Mouse (Mus musculus) stomach, embryonic 15.5 days (tissue): ENCODE measurements at regions not wholly inside any gene's neighbourhood (a gene's known extent, or its start where the extent isn't known, plus 50 kb on each side); places are given as distances from the start of the nearest gene placed in this dataset.

Source experiments
- ATAC-seq: fragments of 200-750 bp; cut with Nextera tagmentation; 2 replicates; pipeline ENCODE4 v1.8.0; 2017; ENCODE audit warnings: low read depth, moderate number of reproducible peaks, moderate TSS enrichment; ENCODE audit not compliant: insufficient read depth, low FRiP score
- H3K27ac ChIP-seq: fragments of 300-500 bp; sonication (generic); 2 replicates; pipeline ENCODE4 v1.5.1; 2015; ENCODE audit warnings: mild to moderate bottlenecking, inconsistent platforms
- H3K27me3 ChIP-seq: fragments of 300-500 bp; sonication (generic); replicated peaks from 2 replicates; pipeline ENCODE4 v1.6.1; 2015; ENCODE audit warnings: inconsistent platforms
- H3K36me3 ChIP-seq: fragments of 300-500 bp; sonication (generic); 2 replicates; pipeline ENCODE4 v1.6.1; 2015; ENCODE audit warnings: inconsistent platforms
- H3K4me1 ChIP-seq: fragments of 300-500 bp; sonication (generic); 2 replicates; pipeline ENCODE4 v1.6.1; 2015; ENCODE audit warnings: inconsistent platforms
- H3K4me2 ChIP-seq: fragments of 300-500 bp; sonication (generic); 2 replicates; pipeline ENCODE4 v1.6.1; 2015; ENCODE audit warnings: mild to moderate bottlenecking, inconsistent platforms
- H3K4me3 ChIP-seq: fragments of 300-500 bp; sonication (generic); replicated peaks from 2 replicates; pipeline ENCODE4 v1.5.1; 2015; ENCODE audit warnings: inconsistent platforms
- H3K9ac ChIP-seq: fragments of 300-500 bp; sonication (generic); 2 replicates; pipeline ENCODE4 v1.6.1; 2015; ENCODE audit warnings: inconsistent platforms
- H3K9me3 ChIP-seq: fragments of 300-500 bp; sonication (generic); 2 replicates; pipeline ENCODE4 v1.6.1; 2016; ENCODE audit warnings: inconsistent platforms
- WGBS: fragments of 180-500 bp; shearing (Covaris S2); methylation state at CpG from one replicate; pipeline ENCODE4 v1.1.7; 2015; 5-methylcytosine and 5-hydroxymethylcytosine counted together

GRCm38 (mm10) chr9:68302232-68302925 is 351.2 kb upstream of the Rora start:
- Histone ChIP-seq H3K27ac (peak overlapping the region; percentile 82), H3K9me3 (no peaks in the 10 kb centered on the region), H3K4me1 (no peaks in the 10 kb centered on the region; the same call in 1 of the 2 replicates), H3K36me3 (no peaks in the 10 kb centered on the region), H3K27me3 (no peaks in the 10 kb centered on the region), H3K9ac (no peak overlapping the region), H3K4me2 (no peak overlapping the region), H3K4me3 (no peak overlapping the region)
- ATAC-seq, result no peak; the same call in 1 of the 2 replicates
- 41% methylated on average over 7 of the region's 7 CpGs for WGBS

GRCm38 (mm10) chr9:68330721-68331120 is 322.9 kb upstream of the Rora start:
- Histone ChIP-seq H3K27me3 (no peaks in the 10 kb centered on the region), H3K4me3 (no peak overlapping the region), H3K4me2 (no peak overlapping the region), H3K4me1 (no peaks in the 10 kb centered on the region), H3K9me3 (no peaks in the 10 kb centered on the region), H3K36me3 (no peaks in the 10 kb centered on the region), H3K27ac (no peak overlapping the region), H3K9ac (no peak overlapping the region)
- no peak for ATAC-seq
- WGBS, result 53% methylated on average over 3 of the region's 3 CpGs

DNA sequence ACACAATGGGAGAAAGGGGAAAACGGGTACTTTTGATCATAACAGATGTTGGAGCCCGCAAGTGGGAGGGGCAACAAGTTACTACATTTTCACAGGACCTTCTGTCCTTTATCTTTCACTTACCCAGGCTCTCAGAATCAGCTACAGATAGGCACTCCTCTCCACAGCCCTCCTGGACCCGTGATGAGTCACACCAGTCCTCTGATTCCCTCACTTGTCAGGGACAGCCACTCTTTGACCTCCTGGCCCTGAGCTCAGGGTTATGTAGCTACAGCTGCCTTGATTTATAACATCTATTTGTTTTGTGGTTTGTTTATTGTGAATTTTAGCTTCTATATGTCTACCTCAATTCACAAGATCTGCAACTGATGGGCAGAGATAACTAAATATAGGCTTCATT is 312.7 kb upstream of the Rora start:
- H3K27ac ChIP-seq, result no peak overlapping the region
- H3K4me2 ChIP-seq, result no peak overlapping the region
- no peaks in the 10 kb centered on the region for H3K36me3 ChIP-seq
- H3K4me3 ChIP-seq, result no peak overlapping the region
- H3K4me1 ChIP-seq, result no peaks in the 10 kb centered on the region
- no peak overlapping the region for H3K9ac ChIP-seq
- no peaks in the 10 kb centered on the region for H3K9me3 ChIP-seq
- no peaks in the 10 kb centered on the region for H3K27me3 ChIP-seq
- no peak for ATAC-seq
- WGBS, result 37% methylated on average over 3 of the region's 3 CpGs

- no peak overlapping the region for H3K4me2 ChIP-seq
- 89% methylated on average over 3 of the region's 3 CpGs for WGBS
- ATAC-seq, result no peak
Observed at GRCm38 (mm10) chr9:68341511-68341910, 312.1 kb upstream of the Rora start.

DNA sequence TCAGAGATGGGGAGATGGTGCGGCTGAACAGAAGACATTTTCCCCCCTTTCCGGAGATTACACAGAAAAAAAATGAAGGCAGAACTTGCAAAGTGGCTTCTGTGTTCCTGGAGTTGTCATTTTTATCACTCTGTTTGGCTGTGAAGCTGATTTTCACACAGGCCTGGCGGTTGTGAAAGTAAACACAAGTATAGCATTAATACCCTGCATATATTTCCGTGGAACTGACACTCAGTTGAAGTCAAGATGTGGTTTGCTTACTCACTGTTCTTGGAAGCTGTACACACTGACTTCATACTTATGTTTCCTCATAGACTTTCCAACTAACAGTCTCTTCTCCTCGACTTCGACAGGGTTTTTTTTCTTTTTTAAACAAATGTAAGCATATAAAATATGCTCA is 306.2 kb upstream of the Rora start:
- H3K4me2 ChIP-seq, result no peak overlapping the region
- 47% methylated on average over 6 of the region's 6 CpGs for WGBS
- no peaks in the 10 kb centered on the region for H3K4me1 ChIP-seq
- H3K4me3 ChIP-seq, result no peak overlapping the region
- no peak overlapping the region for H3K27ac ChIP-seq
- ATAC-seq, result no peak
- no peaks in the 10 kb centered on the region for H3K9me3 ChIP-seq
- no peaks in the 10 kb centered on the region for H3K27me3 ChIP-seq
- H3K9ac ChIP-seq, result no peak overlapping the region
- no peaks in the 10 kb centered on the region for H3K36me3 ChIP-seq

More at GRCm38 (mm10) chr9:68341511-68341910, 312.1 kb upstream of the Rora start:
- H3K36me3 ChIP-seq, result no peaks in the 10 kb centered on the region
- H3K4me3 ChIP-seq, result no peak overlapping the region
- no peaks in the 10 kb centered on the region for H3K4me1 ChIP-seq
- no peak overlapping the region for H3K27ac ChIP-seq
- H3K27me3 ChIP-seq, result no peaks in the 10 kb centered on the region
- no peak overlapping the region for H3K9ac ChIP-seq
- H3K9me3 ChIP-seq, result no peaks in the 10 kb centered on the region

DNA sequence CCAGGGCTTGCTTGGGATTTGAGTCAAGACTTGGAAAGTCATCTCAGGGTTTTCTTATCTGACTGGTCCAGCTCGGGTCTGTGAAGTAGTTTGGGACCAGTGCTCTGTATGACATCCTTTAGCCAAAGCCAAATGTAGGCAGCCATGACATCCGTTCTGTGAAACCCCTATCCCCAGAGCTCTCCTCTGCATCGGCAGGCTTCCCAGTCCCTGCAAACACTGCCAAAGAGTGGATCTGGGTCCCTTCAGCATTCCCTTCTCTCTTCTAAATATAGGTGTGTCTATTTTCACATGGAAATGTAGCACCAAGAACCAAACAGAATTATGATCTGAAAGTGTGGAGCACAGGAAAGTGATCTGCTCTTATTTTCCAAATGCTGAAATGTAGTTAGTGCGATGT is 302.1 kb upstream of the Rora start:
- Histone ChIP-seq H3K4me1 (no peaks in the 10 kb centered on the region), H3K4me2 (no peak overlapping the region), H3K9ac (no peak overlapping the region), H3K9me3 (no peaks in the 10 kb centered on the region), H3K27ac (no peak overlapping the region), H3K36me3 (no peaks in the 10 kb centered on the region), H3K4me3 (no peak overlapping the region), H3K27me3 (no peaks in the 10 kb centered on the region)
- ATAC-seq, result no peak
- 88% methylated on average over 4 of the region's 4 CpGs for WGBS

- Histone ChIP-seq H3K9ac (no peak overlapping the region), H3K4me2 (no peak overlapping the region), H3K9me3 (no peaks in the 10 kb centered on the region), H3K36me3 (no peaks in the 10 kb centered on the region), H3K4me1 (no peaks in the 10 kb centered on the region), H3K27me3 (no peaks in the 10 kb centered on the region), H3K4me3 (no peak overlapping the region), H3K27ac (no peak overlapping the region)
- 69% methylated on average over 4 of the region's 4 CpGs for WGBS
- ATAC-seq, result no peak
Observed at GRCm38 (mm10) chr9:68354470-68354869, 299.1 kb upstream of the Rora start.

DNA sequence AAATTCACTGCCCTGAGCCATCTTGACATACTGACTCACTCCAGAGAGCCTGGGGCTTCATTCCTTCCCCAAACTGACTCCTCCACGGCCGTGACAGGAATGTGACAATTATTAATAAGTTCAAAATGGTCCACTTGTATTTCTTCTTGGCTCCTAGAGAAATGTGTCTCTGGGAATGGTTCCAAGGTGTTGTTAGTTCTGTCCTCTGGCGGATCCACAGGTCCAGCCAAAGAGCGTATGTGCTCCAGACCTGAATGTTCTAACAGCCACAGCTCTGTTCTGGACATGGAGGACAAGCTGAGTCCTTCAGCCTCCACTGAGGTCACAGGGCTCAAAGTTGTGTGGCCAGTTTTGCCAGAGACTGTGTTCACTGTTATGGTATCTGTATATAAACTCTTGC is 297.5 kb upstream of the Rora start:
- ATAC-seq, result no peak
- no peaks in the 10 kb centered on the region for H3K4me1 ChIP-seq
- WGBS, result 70% methylated on average over 4 of the region's 4 CpGs

GRCm38 (mm10) chr9:68357231-68357630 is 296.4 kb upstream of the Rora start:
- Histone ChIP-seq H3K36me3 (no peaks in the 10 kb centered on the region), H3K4me2 (no peak overlapping the region), H3K4me3 (no peak overlapping the region), H3K27ac (no peak overlapping the region), H3K9ac (no peak overlapping the region), H3K27me3 (no peaks in the 10 kb centered on the region), H3K4me1 (no peaks in the 10 kb centered on the region), H3K9me3 (no peaks in the 10 kb centered on the region)
- no peak for ATAC-seq
- WGBS, result 68% methylated on average over 5 of the region's 5 CpGs

More for the DNA sequence above, 297.5 kb upstream of the Rora start:
- Histone ChIP-seq H3K9me3 (no peaks in the 10 kb centered on the region), H3K4me2 (no peak overlapping the region), H3K27me3 (no peaks in the 10 kb centered on the region), H3K36me3 (no peaks in the 10 kb centered on the region), H3K9ac (no peak overlapping the region), H3K27ac (no peak overlapping the region), H3K4me3 (no peak overlapping the region)

DNA sequence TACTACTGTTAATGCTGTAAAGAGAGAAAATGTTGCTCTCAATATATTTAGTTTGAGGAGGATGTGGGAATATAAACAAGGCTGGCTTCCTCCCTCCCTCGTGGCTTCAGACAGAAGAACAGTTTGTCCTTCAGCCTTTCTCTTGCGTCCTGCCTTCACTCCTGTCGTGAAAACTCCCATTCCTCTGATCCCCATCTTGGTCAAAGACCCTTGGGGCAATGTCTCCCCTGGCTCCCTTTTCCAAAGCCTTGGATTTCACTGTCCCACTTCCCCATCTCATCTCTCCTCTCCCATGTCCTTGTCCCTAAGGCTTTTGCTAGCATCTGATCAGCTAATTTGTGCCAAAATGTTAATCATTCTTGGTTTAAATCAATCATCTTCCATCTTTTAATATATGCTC is 286.6 kb upstream of the Rora start:
- 53% methylated on average over 3 of the region's 3 CpGs for WGBS

DNA sequence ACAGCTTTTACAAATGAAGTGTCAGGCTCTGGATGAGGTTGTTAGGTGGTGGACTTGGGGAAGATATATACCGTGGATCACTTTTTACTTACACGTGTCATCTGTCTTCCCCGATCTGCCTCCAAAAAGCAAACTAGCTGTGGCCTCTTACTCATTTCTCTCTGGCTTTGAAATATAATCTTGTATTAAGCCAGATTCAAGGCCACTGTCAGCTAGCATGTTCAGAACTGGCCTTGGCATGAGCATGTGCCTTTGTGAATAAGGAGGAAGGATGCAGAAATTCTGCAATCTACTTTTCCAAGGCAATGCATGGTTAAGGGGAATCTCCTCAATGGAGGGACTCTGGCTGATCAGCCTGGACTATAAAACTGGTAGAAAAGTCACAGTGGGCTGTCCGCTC is 286.0 kb upstream of the Rora start:
- H3K4me3 ChIP-seq, result no peak overlapping the region
- H3K4me1 ChIP-seq, result no peaks in the 10 kb centered on the region
- ATAC-seq, result no peak
- no peaks in the 10 kb centered on the region for H3K36me3 ChIP-seq
- no peak overlapping the region for H3K9ac ChIP-seq
- H3K27ac ChIP-seq, result no peak overlapping the region
- WGBS, result 89% methylated on average over 4 of the region's 4 CpGs
- H3K4me2 ChIP-seq, result no peak overlapping the region
- no peaks in the 10 kb centered on the region for H3K27me3 ChIP-seq
- no peaks in the 10 kb centered on the region for H3K9me3 ChIP-seq

More for the DNA sequence above, 286.6 kb upstream of the Rora start:
- Histone ChIP-seq H3K4me3 (no peak overlapping the region), H3K9ac (no peak overlapping the region), H3K4me2 (no peak overlapping the region), H3K36me3 (no peaks in the 10 kb centered on the region), H3K4me1 (no peaks in the 10 kb centered on the region), H3K27ac (no peak overlapping the region), H3K9me3 (no peaks in the 10 kb centered on the region), H3K27me3 (no peaks in the 10 kb centered on the region)
- no peak for ATAC-seq

- Histone ChIP-seq H3K4me2 (no peak overlapping the region), H3K4me3 (no peak overlapping the region), H3K9ac (no peak overlapping the region), H3K27ac (no peak overlapping the region), H3K9me3 (no peaks in the 10 kb centered on the region), H3K27me3 (no peaks in the 10 kb centered on the region), H3K36me3 (no peaks in the 10 kb centered on the region), H3K4me1 (no peaks in the 10 kb centered on the region)
- WGBS, result 77% methylated on average over 4 of the region's 4 CpGs
- ATAC-seq, result no peak
Observed at GRCm38 (mm10) chr9:68372726-68373125, 280.9 kb upstream of the Rora start.

- no peaks in the 10 kb centered on the region for H3K27me3 ChIP-seq
- H3K9ac ChIP-seq, result no peak overlapping the region
- no peaks in the 10 kb centered on the region for H3K36me3 ChIP-seq
- no peak overlapping the region for H3K4me2 ChIP-seq
- ATAC-seq, result no peak
- no peaks in the 10 kb centered on the region for H3K4me1 ChIP-seq
- H3K27ac ChIP-seq, result no peak overlapping the region
- H3K4me3 ChIP-seq, result no peak overlapping the region
- no peaks in the 10 kb centered on the region for H3K9me3 ChIP-seq
- WGBS, result 72% methylated on average over 1 of the region's 1 CpGs
Observed at GRCm38 (mm10) chr9:68376222-68376621, 277.4 kb upstream of the Rora start.
